Mouse (Mus musculus): Measurements from ENCODE around the gene Dppa2. TPM values are rescaled to one million over a fixed set of nuclear protein-coding genes. Genes with fewer than 3 reads are reported as not detected.
"Not testable (repeated sequence)": the region's sequence is repeated elsewhere in the genome, so short reads cannot be mapped to it uniquely, and the experiment has no call there.

Gene Dppa2
- polyA plus RNA-seq, 1 experiment from 2014 or later, result not detected

DNA sequence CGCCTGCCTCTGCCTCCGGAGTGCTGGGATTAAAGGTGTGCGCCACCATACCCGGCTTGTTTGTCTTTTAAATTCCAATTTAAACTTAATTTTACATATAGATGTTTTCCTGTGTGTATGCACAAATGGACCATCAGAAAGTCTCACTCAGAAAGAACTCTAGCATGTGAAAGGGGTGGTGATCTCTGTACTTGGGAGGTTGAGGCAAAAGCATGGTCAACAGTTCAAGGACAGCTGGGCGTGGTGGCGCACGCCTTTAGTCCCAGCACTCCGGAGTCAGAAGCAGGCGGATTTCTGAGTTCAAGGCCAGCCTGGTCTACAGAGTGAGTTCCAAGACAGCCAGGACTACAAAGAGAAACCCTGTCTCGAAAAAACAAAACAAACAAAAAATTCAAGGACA, 5.2 kb downstream of the Dppa2 start:
- 93% methylated on average over 10 of the region's 10 CpGs for WGBS

DNA sequence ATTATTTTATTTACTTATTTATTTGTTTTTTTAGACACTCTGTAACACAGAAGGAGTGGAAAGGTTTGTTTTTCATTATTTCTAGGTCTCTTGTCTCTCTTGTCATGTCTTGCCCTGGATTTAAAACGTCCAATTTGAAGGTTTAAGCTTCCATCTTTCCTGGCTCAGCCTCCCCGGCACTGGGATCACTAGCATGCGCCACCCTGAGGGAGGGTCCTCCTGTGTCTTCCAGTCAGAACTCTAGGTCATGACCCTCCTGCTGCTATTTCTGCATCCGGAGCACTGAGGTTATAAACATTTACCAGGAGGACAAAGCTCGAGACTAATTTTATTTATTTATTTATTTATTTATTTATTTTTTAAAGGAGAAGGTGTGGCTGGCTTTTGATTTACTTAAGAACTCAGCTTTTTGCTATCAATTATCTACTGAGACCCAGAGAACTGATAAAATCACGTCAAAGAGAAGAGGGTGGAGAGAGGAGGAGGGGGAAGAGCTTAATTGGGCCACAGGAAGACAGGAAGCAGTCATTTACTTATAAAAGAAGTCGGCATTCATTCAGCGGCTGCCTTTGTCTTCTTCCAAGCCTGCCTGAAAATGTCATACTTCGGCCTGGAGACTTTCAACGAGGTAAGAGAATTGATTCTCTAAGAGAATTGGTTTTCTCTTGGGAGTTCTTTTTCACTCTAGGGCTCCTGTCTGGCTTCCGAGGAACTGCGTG, 6.4 kb downstream of the Dppa2 start:
- Histone ChIP-seq H3K36me3 (no peaks in the 10 kb centered on the region), H3K9me3 (no peaks in the 10 kb centered on the region), H3K4me2 (no peak overlapping the region), H3K4me3 (no peak overlapping the region), H3K27ac (no peak overlapping the region), H3K27me3 (no peaks in the 10 kb centered on the region), H3K9ac (no peak overlapping the region), H3K4me1 (no peaks in the 10 kb centered on the region)
- no peak for ATAC-seq (ENCODE audit: insufficient number of reproducible peaks, low FRiP score, low TSS enrichment, low read depth)
- 75% methylated on average over 12 of the region's 12 CpGs for WGBS

More for the DNA sequence above, 5.2 kb downstream of the Dppa2 start:
- H3K4me1 ChIP-seq; H3K36me3 ChIP-seq; H3K4me2 ChIP-seq; H3K27me3 ChIP-seq; H3K9me3 ChIP-seq; H3K27ac ChIP-seq; ATAC-seq (ENCODE audit: insufficient number of reproducible peaks, low FRiP score, low TSS enrichment, low read depth); H3K4me3 ChIP-seq; H3K9ac ChIP-seq: not testable (repeated sequence)

DNA sequence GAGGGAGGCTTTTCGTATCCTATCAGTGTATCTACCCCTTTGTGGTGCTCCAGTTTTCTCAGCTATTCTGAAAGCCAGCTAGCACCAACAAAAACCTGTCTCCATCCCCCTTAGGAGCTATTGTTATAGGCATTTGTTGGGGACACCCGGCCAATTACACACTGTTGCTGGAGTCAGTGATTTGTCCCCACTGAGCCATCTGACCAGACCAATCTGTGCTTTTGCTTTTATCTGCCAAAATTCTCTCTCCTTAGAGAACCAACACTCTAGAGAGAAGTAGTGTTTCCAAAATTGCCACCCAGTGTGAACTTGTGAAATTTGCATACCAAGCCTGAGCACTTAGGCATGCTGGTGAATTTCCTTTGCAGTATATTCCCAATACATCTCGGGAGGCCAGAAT, 11.6 kb downstream of the Dppa2 start:
- 81% methylated on average over 3 of the region's 3 CpGs for WGBS
- H3K36me3 ChIP-seq, result no peaks in the 10 kb centered on the region
- H3K27me3 ChIP-seq, result no peaks in the 10 kb centered on the region
- no peak overlapping the region for H3K4me3 ChIP-seq
- ATAC-seq (ENCODE audit: insufficient number of reproducible peaks, low FRiP score, low TSS enrichment, low read depth), result no peak
- no peak overlapping the region for H3K9ac ChIP-seq
- no peak overlapping the region for H3K27ac ChIP-seq
- no peaks in the 10 kb centered on the region for H3K9me3 ChIP-seq
- H3K4me2 ChIP-seq, result no peak overlapping the region
- H3K4me1 ChIP-seq, result no peaks in the 10 kb centered on the region

DNA sequence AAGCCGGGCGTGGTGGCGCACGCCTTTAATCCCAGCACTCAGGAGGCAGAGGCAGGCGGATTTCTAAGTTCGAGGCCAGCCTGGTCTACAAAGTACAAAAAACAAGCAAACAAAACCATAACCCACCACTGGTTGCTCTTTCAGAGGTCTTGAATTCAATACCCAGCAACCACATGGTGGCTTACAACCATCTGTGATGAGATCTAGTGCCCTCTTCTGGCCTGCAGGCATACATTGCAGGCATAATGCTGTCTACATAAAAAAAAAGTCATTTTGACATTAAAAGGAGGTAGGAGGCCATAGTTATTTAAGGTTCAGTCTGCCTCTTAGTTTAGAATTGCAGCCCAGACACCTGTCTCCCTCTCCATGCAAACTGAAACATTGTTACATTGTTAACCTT, 17.1 kb downstream of the Dppa2 start:
- no peaks in the 10 kb centered on the region for H3K27me3 ChIP-seq
- ATAC-seq (ENCODE audit: insufficient number of reproducible peaks, low FRiP score, low TSS enrichment, low read depth), result no peak
- H3K4me2 ChIP-seq, result no peak overlapping the region
- H3K36me3 ChIP-seq, result no peaks in the 10 kb centered on the region
- H3K9me3 ChIP-seq, result no peaks in the 10 kb centered on the region
- H3K4me3 ChIP-seq, result no peak overlapping the region
- no peak overlapping the region for H3K27ac ChIP-seq
- WGBS, result 97% methylated on average over 6 of the region's 6 CpGs
- no peaks in the 10 kb centered on the region for H3K4me1 ChIP-seq
- H3K9ac ChIP-seq, result no peak overlapping the region

DNA sequence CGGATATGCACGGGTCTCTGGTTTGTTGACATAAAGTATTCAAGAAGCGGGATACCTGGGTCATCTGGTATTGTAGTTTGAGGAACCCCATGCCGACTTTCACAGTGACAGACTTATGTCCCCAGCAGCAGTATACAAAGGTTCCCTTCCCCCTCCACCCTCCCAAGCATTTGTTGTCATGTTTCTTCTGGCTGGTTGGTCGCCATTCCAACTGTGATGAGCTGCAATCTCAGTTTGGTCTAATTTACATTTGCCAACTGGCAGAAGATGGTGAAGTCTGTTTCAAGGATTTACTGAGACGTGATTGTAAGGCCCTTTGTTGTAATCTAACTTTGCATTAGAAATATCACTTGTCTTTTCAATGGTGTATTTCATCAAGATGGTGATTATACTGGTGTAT, 19.4 kb downstream of the Dppa2 start:
- ATAC-seq (ENCODE audit: insufficient number of reproducible peaks, low FRiP score, low TSS enrichment, low read depth), result no peak
- 78% methylated on average over 6 of the region's 6 CpGs for WGBS
- Histone ChIP-seq H3K27ac (no peak overlapping the region), H3K9ac (no peak overlapping the region), H3K9me3 (no peaks in the 10 kb centered on the region), H3K27me3 (no peaks in the 10 kb centered on the region), H3K4me2 (no peak overlapping the region), H3K4me1 (no peaks in the 10 kb centered on the region), H3K4me3 (no peak overlapping the region), H3K36me3 (no peaks in the 10 kb centered on the region)

DNA sequence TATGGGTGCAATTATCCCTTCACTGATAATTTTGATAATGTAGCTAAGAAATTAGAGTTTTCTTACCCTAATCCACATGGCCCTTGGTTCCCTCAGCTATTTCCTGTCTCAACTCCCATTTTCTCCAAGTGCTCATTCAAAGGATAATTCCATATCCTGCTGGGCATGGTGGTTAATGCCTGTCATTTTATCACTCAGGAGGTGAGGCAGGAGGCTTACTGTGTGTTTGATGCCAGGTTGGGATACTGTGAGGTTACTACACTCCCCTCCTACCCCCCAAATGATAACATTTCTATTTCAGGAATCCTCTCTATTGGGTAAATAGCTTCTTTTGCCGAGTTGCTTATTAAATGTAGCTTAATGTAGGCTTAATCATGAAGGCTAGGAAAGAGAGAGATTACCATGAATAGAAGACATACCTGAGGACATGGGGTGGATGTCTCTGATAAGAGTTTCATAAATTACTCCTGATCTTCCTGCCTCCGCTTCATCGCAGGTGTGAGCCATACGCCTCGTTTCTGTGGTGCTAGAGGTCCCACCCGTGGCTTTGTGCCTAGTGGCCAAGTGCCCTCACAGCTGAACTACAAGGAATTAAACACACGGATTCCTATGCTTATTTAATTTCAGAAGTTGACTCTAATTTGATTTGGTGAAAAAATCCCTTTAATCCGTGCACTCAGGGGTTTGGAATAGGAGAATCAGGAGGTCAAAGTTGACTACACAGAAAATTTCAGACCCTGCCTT, 20.1 kb downstream of the Dppa2 start:
- Histone ChIP-seq H3K4me1 (no peaks in the 10 kb centered on the region), H3K9ac (no peak overlapping the region), H3K27ac (no peak overlapping the region), H3K36me3 (no peaks in the 10 kb centered on the region), H3K4me3 (no peak overlapping the region), H3K9me3 (no peaks in the 10 kb centered on the region), H3K27me3 (no peaks in the 10 kb centered on the region), H3K4me2 (no peak overlapping the region)
- ATAC-seq (ENCODE audit: insufficient number of reproducible peaks, low FRiP score, low TSS enrichment, low read depth), result no peak
- WGBS, result 81% methylated on average over 8 of the region's 8 CpGs

DNA sequence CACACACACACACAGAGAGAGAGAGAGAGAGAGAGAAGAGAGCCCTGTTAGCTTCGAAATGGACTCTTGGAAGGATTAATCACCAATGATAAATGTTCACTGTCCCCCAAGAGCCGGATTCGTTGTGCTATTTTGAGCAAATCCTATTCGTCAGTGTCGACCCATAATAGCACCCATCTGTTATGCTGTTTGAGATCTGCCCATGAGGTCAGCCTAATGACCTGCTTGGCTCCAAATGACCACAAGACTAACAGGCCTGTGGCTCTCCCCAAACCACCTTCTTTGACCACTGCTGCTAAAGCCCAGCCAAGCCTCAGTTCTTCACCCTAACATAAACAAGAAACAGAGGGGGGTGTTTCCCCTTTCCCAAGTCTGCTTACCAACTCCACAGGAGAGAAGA, 23.2 kb downstream of the Dppa2 start:
- Histone ChIP-seq H3K36me3 (no peaks in the 10 kb centered on the region), H3K9me3 (no peaks in the 10 kb centered on the region), H3K27me3 (no peaks in the 10 kb centered on the region), H3K27ac (no peak overlapping the region), H3K4me1 (no peaks in the 10 kb centered on the region), H3K4me3 (no peak overlapping the region), H3K9ac (no peak overlapping the region), H3K4me2 (no peak overlapping the region)
- ATAC-seq (ENCODE audit: insufficient number of reproducible peaks, low FRiP score, low TSS enrichment, low read depth), result no peak
- 26% methylated on average over 5 of the region's 5 CpGs for WGBS

DNA sequence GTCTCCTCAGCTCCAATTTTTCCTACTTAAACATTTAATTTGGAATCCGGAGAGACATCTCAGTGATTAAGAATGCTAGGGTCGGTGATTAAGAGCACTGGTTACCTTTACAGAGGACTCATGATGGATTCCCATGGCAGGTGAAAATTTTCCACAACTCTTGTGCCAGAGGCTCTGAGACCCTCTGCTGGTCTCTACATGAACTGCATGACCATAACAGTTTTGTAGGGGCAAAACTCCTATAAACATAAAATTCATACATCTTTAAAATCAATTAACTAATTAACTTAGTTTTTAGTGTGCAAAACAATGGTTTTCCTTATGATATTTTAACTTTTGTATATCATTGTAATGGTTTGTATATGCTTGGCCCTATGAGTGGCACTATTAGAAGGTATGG, 24.7 kb downstream of the Dppa2 start:
- H3K36me3 ChIP-seq, result no peaks in the 10 kb centered on the region
- H3K27ac ChIP-seq, result no peak overlapping the region
- no peaks in the 10 kb centered on the region for H3K4me1 ChIP-seq
- H3K9ac ChIP-seq, result no peak overlapping the region
- no peaks in the 10 kb centered on the region for H3K9me3 ChIP-seq
- no peak for ATAC-seq (ENCODE audit: insufficient number of reproducible peaks, low FRiP score, low TSS enrichment, low read depth)
- H3K4me3 ChIP-seq, result no peak overlapping the region
- H3K27me3 ChIP-seq, result no peaks in the 10 kb centered on the region
- no peak overlapping the region for H3K4me2 ChIP-seq
- WGBS, result 91% methylated on average over 2 of the region's 2 CpGs

DNA sequence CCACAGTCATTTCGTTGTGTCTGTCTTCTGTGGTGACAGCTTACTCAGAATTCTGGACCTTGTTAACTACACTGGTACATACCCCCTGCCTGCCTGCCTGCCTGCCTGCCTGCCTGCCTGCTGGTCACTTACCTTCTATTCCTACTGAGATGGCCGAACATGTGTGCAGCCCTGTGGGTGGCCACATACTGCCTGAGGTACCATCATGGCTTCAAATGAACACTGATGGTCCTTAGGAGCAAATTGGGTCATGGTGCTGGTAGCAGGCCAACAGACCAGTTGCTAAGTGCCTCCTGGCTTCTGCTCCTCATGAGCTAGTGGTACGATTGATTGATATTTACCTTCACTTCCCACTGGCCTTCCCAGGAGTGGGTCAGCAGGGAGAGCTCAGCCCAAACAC, 28.1 kb downstream of the Dppa2 start:
- WGBS, result 54% methylated on average over 3 of the region's 3 CpGs

DNA sequence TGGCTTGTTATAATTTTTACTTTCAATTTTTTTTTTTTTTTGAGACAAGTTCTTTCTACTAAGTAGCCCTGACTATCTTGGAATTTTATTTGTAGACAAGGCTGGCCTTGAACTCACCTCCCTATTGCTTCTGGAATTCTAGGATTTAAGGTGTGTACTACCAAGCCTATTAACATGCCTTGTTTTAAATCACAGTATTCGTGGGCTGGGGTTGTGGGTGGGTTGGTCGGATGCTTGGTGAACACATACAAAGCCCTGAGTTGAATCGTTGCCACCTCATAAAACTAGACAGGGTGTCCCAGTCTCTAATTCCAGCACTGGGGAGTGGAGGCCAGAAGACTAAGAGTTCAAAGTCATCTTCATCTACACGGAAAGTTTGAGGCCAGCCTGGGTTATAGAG, 31.6 kb downstream of the Dppa2 start:
- H3K36me3 ChIP-seq, result no peaks in the 10 kb centered on the region
- WGBS, result 71% methylated on average over 4 of the region's 4 CpGs
- no peaks in the 10 kb centered on the region for H3K9me3 ChIP-seq
- no peak overlapping the region for H3K4me2 ChIP-seq
- H3K27ac ChIP-seq, result no peak overlapping the region
- no peak for ATAC-seq (ENCODE audit: insufficient number of reproducible peaks, low FRiP score, low TSS enrichment, low read depth)
- no peak overlapping the region for H3K4me3 ChIP-seq
- H3K9ac ChIP-seq, result no peak overlapping the region
- H3K27me3 ChIP-seq, result no peaks in the 10 kb centered on the region
- H3K4me1 ChIP-seq, result no peaks in the 10 kb centered on the region

More for the DNA sequence above, 28.1 kb downstream of the Dppa2 start:
- Histone ChIP-seq H3K4me2 (no peak overlapping the region), H3K9ac (no peak overlapping the region), H3K27me3 (no peaks in the 10 kb centered on the region), H3K4me3 (no peak overlapping the region), H3K27ac (no peak overlapping the region), H3K36me3 (no peaks in the 10 kb centered on the region), H3K9me3 (no peaks in the 10 kb centered on the region), H3K4me1 (no peaks in the 10 kb centered on the region)
- ATAC-seq (ENCODE audit: insufficient number of reproducible peaks, low FRiP score, low TSS enrichment, low read depth), result no peak

DNA sequence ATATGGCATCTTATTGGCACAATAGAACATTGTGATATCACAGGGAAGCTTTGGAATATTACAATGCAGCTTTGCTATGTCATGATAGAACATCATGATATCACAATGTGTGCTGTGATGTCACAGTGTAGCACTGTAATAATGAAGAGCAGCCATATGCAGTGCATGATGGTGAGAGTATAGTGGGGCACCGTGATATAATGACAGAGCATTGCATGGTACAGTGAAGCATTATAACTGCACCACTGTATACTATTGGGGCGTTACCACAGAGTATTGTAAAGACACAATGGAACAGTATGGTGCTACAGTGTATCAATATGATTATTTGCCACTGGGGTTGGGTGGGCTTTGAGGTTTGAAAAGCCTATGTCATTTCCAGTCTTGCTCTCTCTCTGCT, 40.5 kb downstream of the Dppa2 start:
- Histone ChIP-seq H3K4me1 (no peaks in the 10 kb centered on the region), H3K4me2 (no peak overlapping the region), H3K4me3 (no peak overlapping the region), H3K27ac (no peak overlapping the region), H3K9ac (no peak overlapping the region), H3K9me3 (no peaks in the 10 kb centered on the region), H3K27me3 (no peaks in the 10 kb centered on the region), H3K36me3 (no peaks in the 10 kb centered on the region)
- ATAC-seq (ENCODE audit: insufficient number of reproducible peaks, low FRiP score, low TSS enrichment, low read depth), result no peak
- WGBS, result 85% methylated on average over 2 of the region's 2 CpGs

DNA sequence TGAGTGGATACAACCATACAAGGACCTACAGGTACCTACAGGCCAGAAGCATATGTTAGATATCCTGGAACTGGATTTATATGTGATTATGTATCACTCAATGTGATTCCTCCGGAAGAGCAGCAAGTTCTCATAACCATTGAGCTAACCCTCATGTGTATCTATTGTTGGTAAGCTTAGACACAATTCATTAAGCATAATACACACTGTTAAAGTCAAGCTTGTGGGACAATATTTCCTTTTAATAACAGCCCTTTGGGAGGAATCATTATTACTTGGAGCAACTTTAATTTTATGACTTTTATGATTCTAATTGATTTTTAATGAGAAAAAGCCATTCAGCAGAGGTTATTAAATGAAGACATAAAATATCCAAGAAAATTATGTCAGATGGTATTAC, 43.5 kb downstream of the Dppa2 start:
- 90% methylated on average over 1 of the region's 1 CpGs for WGBS
- Histone ChIP-seq H3K4me2 (no peak overlapping the region), H3K27me3 (no peaks in the 10 kb centered on the region), H3K36me3 (no peaks in the 10 kb centered on the region), H3K4me3 (no peak overlapping the region), H3K4me1 (no peaks in the 10 kb centered on the region), H3K9ac (no peak overlapping the region), H3K9me3 (no peaks in the 10 kb centered on the region), H3K27ac (no peak overlapping the region)
- no peak for ATAC-seq (ENCODE audit: insufficient number of reproducible peaks, low FRiP score, low TSS enrichment, low read depth)

All from limb, embryonic 15.5 days (tissue).